Comparison of ENCODE assay signal across 7 mouse cellular contexts in the genomic region with DNA sequence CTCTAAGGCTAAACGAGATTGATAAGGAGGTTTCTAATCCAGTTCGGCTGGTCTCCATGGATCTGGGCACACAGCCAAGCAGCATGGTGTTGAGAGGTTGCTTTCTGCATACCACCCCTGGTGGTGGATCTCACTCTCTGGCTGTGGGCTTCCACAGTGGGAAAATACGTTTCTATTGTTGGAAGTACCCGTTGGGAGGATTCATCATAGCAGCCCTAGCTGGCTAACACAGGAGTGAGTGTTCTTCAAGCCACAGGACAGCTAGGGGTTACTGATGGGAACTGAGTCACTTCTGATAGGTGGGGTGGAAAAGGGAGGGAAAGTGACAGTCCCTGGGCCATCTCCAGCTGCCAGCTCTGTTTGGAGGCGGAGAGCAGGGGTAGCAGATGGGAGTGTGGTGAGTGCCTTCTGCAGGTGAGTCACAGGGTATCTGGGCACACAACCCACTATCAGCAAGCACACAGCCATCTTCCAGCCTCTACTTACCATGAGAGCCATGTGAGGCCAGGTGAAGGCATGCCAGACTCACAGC.
DNase-seq lines count a peak whose midpoint lies in the region; ATAC-seq and TF ChIP-seq lines count a peak whose summit lies in the region.

No protein-coding gene starts in this region.

- no peaks in the 10 kb centered on the region for H3K4me1 ChIP-seq in liver, embryonic 14.5 days (replicated peaks; ENCODE audit: control insufficient read depth in 2 of 2, insufficient read depth in 2 of 2, low read length in 1 of 2)
- H3K4me1 ChIP-seq in liver, embryonic 11.5 days (replicated peaks; ENCODE audit: control insufficient read depth, insufficient read depth, low read length): no peaks in the 10 kb centered on the region
- peaks cover 51% of the 10 kb centered on the region for H3K4me1 ChIP-seq in heart, embryonic 12.5 days (replicated peaks)

- no peaks in the 10 kb centered on the region for H3K9me3 ChIP-seq in liver, embryonic 14.5 days (ENCODE audit: control insufficient read depth, low read length)
- no peaks in the 10 kb centered on the region for H3K9me3 ChIP-seq in liver, embryonic 11.5 days (ENCODE audit: control insufficient read depth, low read length)
- H3K9me3 ChIP-seq in heart, embryonic 12.5 days (replicated peaks): no peaks in the 10 kb centered on the region

- DNase-seq in liver, embryonic 14.5 days (ENCODE audit: low read depth in 3 of 3, low spot score in 3 of 3): no peak
- no peak for DNase-seq in liver, embryonic 11.5 days (ENCODE audit: low spot score)
- peak; percentile 41 for DNase-seq in cerebellum, adult 8-10 months
- peak; percentile 22 to 40 for DNase-seq in left cerebral cortex, postnatal 36 days (ENCODE audit: low spot score in 2 of 2)
- DNase-seq in right cerebral cortex, postnatal 4 days: peak; percentile 66
- no peak for DNase-seq in adrenal gland, postnatal 10 days

- 38% methylated on average over 5 of the region's 5 CpGs for WGBS in liver, embryonic 14.5 days (ENCODE audit: insufficient replicate concordance)
- WGBS in liver, embryonic 11.5 days: 51% methylated on average over 5 of the region's 5 CpGs
- 16% methylated on average over 5 of the region's 5 CpGs for WGBS in heart, embryonic 12.5 days

- no peak overlapping the region for H3K9ac ChIP-seq in liver, embryonic 14.5 days (replicated peaks)
- no peak overlapping the region for H3K9ac ChIP-seq in liver, embryonic 11.5 days (ENCODE audit: low read depth, low read length)
- H3K9ac ChIP-seq in heart, embryonic 12.5 days: no peak overlapping the region

- no peak for TF ChIP-seq EP300 in liver, embryonic 14.5 days (IDR thresholded peaks at IDR 0.05; ENCODE audit: low read depth)

- intact Hi-C loops in left cerebral cortex, postnatal 36 days (cut with DNase I): no loop called here

- TF ChIP-seq CTCF in liver, embryonic 14.5 days (IDR thresholded peaks at IDR 0.05; ENCODE audit: low read depth): 0 out of 2 replicates have a peak, but pooled peaks have one; percentile 7

- no peak overlapping the region for H3K4me3 ChIP-seq in liver, embryonic 14.5 days (ENCODE audit: insufficient read depth in 1 of 2, low read depth in 2 of 2, low read length in 2 of 2)
- no peak overlapping the region for H3K4me3 ChIP-seq in liver, embryonic 11.5 days (ENCODE audit: low read depth, low read length)
- H3K4me3 ChIP-seq in heart, embryonic 12.5 days: no peak overlapping the region

- no peak overlapping the region for H3K4me2 ChIP-seq in liver, embryonic 14.5 days (ENCODE audit: low read depth)
- no peak overlapping the region for H3K4me2 ChIP-seq in liver, embryonic 11.5 days
- peak overlapping the region; percentile 3; the same call in 1 of the 2 replicates for H3K4me2 ChIP-seq in heart, embryonic 12.5 days

- H3K27ac ChIP-seq in liver, embryonic 14.5 days: no peak overlapping the region
- H3K27ac ChIP-seq in liver, embryonic 11.5 days (ENCODE audit: low read depth, low read length): no peak overlapping the region
- H3K27ac ChIP-seq in heart, embryonic 12.5 days (ENCODE audit: poor library complexity, severe bottlenecking): peak overlapping the region; percentile 61

- H3K27me3 ChIP-seq in liver, embryonic 14.5 days (ENCODE audit: control insufficient read depth, insufficient read depth, low read length): no peaks in the 10 kb centered on the region
- no peaks in the 10 kb centered on the region for H3K27me3 ChIP-seq in liver, embryonic 11.5 days (replicated peaks; ENCODE audit: control insufficient read depth, insufficient read depth, low read length)
- no peaks in the 10 kb centered on the region for H3K27me3 ChIP-seq in heart, embryonic 12.5 days (replicated peaks)

- no peak for ATAC-seq in liver, embryonic 14.5 days (ENCODE audit: insufficient read depth)
- no peak for ATAC-seq in liver, embryonic 11.5 days (replicated peaks; ENCODE audit: low FRiP score)
- ATAC-seq in heart, embryonic 12.5 days (ENCODE audit: insufficient number of reproducible peaks, low FRiP score): no peak

- H3K36me3 ChIP-seq in liver, embryonic 14.5 days (replicated peaks; ENCODE audit: control insufficient read depth, insufficient read depth, low read depth): no peaks in the 10 kb centered on the region
- no peaks in the 10 kb centered on the region for H3K36me3 ChIP-seq in liver, embryonic 11.5 days (ENCODE audit: control insufficient read depth, insufficient read depth, low read length)
- H3K36me3 ChIP-seq in heart, embryonic 12.5 days: no peaks in the 10 kb centered on the region

Comparison
In these comparisons a context has a peak if more than half of its experiments do, and no peak if none do; other contexts are left out.
1. DNase-seq: peak in cerebellum, adult 8-10 months (single experiment), left cerebral cortex, postnatal 36 days (2 of 2) and right cerebral cortex, postnatal 4 days (single experiment); none in liver, embryonic 14.5 days (0 of 3), liver, embryonic 11.5 days (single experiment) and adrenal gland, postnatal 10 days (single experiment).